9 mouse cellular contexts compared by ENCODE assay signal in genomic region chr19:5572331-5573125, GRCm38 (mm10). TPM values are rescaled to one million over a fixed set of nuclear protein-coding genes. Genes with fewer than 3 reads are reported as not detected.
A peak's percentile ranks its signal among the peaks of the same experiment; 100 is the strongest.
DNase-seq lines count a peak whose midpoint lies in the region; ATAC-seq and TF ChIP-seq lines count a peak whose summit lies in the region.
"Had no signal": no experiment of that assay in that cellular context is flagged by ENCODE, and none has a peak within 500 bp of the region (broad histone marks: within the 10 kb centered on the region; RNA-seq: fewer than 3 reads in every experiment).

No protein-coding gene starts in this region.

- H3K4me1 ChIP-seq in kidney, embryonic 14.5 days (ENCODE audit: control insufficient read depth, insufficient read depth, low read length) = no peaks in the 10 kb centered on the region
- H3K4me1 ChIP-seq in bone marrow, adult 2 months (ENCODE audit: control insufficient read depth, insufficient read depth, low read length) = peaks cover 6% of the 10 kb centered on the region; the same call in 1 of the 2 replicates
- H3K4me1 ChIP-seq in midbrain, embryonic 15.5 days = peaks cover 10% of the 10 kb centered on the region

- no peak for ATAC-seq in kidney, embryonic 14.5 days (ENCODE audit: low FRiP score, low TSS enrichment)
- ATAC-seq in inflammation-experienced regulatory T-cells, adult 6 months = no peak
- ATAC-seq in midbrain, embryonic 15.5 days (replicated peaks) = no peak

- no peaks in the 10 kb centered on the region for H3K27me3 ChIP-seq in kidney, embryonic 14.5 days (ENCODE audit: control insufficient read depth, insufficient read depth, low read length)
- H3K27me3 ChIP-seq in midbrain, embryonic 15.5 days (replicated peaks) = no peaks in the 10 kb centered on the region
- H3K27me3 ChIP-seq: hindbrain, embryonic 15.5 days had no signal

- H3K4me2 ChIP-seq in kidney, embryonic 14.5 days (replicated peaks; ENCODE audit: low read depth, low read length) = no peak overlapping the region
- no peak overlapping the region for H3K4me2 ChIP-seq in midbrain, embryonic 15.5 days
- H3K4me2 ChIP-seq: hindbrain, embryonic 15.5 days had no signal

- WGBS in kidney, embryonic 14.5 days = 86% methylated on average over 19 of the region's 19 CpGs
- WGBS in bone marrow, adult 2 months = 16% methylated on average over 19 of the region's 19 CpGs
- WGBS in macrophage (ENCODE audit: missing documents) = 6% methylated on average over 19 of the region's 19 CpGs
- 82% methylated on average over 19 of the region's 19 CpGs for WGBS in midbrain, embryonic 15.5 days

- H3K4me3 ChIP-seq in kidney, embryonic 14.5 days (ENCODE audit: low read length) = no peak overlapping the region
- peak overlapping the region; percentile 44 for H3K4me3 ChIP-seq in bone marrow, adult 2 months (replicated peaks; ENCODE audit: control insufficient read depth, low read depth, low read length)
- H3K4me3 ChIP-seq in macrophage (ENCODE audit: inconsistent target) = no peak overlapping the region
- no peak overlapping the region for H3K4me3 ChIP-seq in midbrain, embryonic 15.5 days
- H3K4me3 ChIP-seq: hindbrain, embryonic 15.5 days had no signal

- DNase-seq in kidney, adult 11 months = peak; percentile 74
- peak; percentile 52 to 58 for DNase-seq in layer of hippocampus, adult 8-10 months (ENCODE audit: low spot score in 2 of 2)
- DNase-seq in thymus, postnatal 4 days = no peak

- H3K9ac ChIP-seq in kidney, embryonic 14.5 days (ENCODE audit: low read depth, low read length) = no peak overlapping the region
- no peak overlapping the region for H3K9ac ChIP-seq in midbrain, embryonic 15.5 days
- H3K9ac ChIP-seq: hindbrain, embryonic 15.5 days had no signal

- TF ChIP-seq CTCF in bone marrow, adult 2 months (IDR thresholded peaks at IDR 0.05; ENCODE audit: control insufficient read depth, insufficient read depth, low read length) = no peak

- H3K27ac ChIP-seq in kidney, embryonic 14.5 days (ENCODE audit: low read depth, low read length) = no peak overlapping the region
- H3K27ac ChIP-seq in bone marrow, adult 2 months (ENCODE audit: control insufficient read depth, insufficient read depth, low read depth, low read length, poor library complexity) = peak overlapping the region; percentile 95
- peak overlapping the region; percentile 98 for H3K27ac ChIP-seq in macrophage
- no peak overlapping the region for H3K27ac ChIP-seq in midbrain, embryonic 15.5 days
- H3K27ac ChIP-seq: hindbrain, embryonic 15.5 days had no signal

- TF ChIP-seq POLR2A in bone marrow, adult 2 months (IDR thresholded peaks at IDR 0.05; ENCODE audit: borderline replicate concordance, control insufficient read depth, low read depth, low read length) = peak; percentile 59; the same call in 1 of the 2 replicates

- no peaks in the 10 kb centered on the region for H3K9me3 ChIP-seq in kidney, embryonic 14.5 days (ENCODE audit: control insufficient read depth, low read length)
- H3K9me3 ChIP-seq in midbrain, embryonic 15.5 days = no peaks in the 10 kb centered on the region
- H3K9me3 ChIP-seq: hindbrain, embryonic 15.5 days had no signal

- H3K36me3 ChIP-seq in kidney, embryonic 14.5 days (ENCODE audit: control insufficient read depth, insufficient read depth, low read length) = peaks cover 22% of the 10 kb centered on the region
- peaks cover 4% of the 10 kb centered on the region for H3K36me3 ChIP-seq in macrophage (ENCODE audit: inconsistent target)
- no peaks in the 10 kb centered on the region for H3K36me3 ChIP-seq in midbrain, embryonic 15.5 days (replicated peaks)

- H3K79me2 ChIP-seq in macrophage (ENCODE audit: inconsistent target) = peaks cover 32% of the 10 kb centered on the region

RNA-seq across cellular contexts. Expression of gene Ap5b1, which starts 4.7 kb away (rescaled TPM):
- polyA plus RNA-seq in kidney, embryonic 14.5 days (2014; fragmentation: Nextera tagmentation; extraction: Ambion mirVana) = 7.6 and 9.2 TPM in 2 replicates
- 7.4 and 12.4 TPM in 2 replicates for polyA plus RNA-seq in bone marrow, adult 2 months (2011; ENCODE audit: insufficient read depth, insufficient read length, low replicate concordance, missing spikeins)
- 1 to 10 TPM; 5.8 to 8.7 (median 6.6) TPM for total RNA-seq in layer of hippocampus, adult 8-10 months (2022)
- 10 to 100 TPM; 11.3 to 63.3 (median 33.4) TPM for total RNA-seq in macrophage (2018; cell fraction: chromatin; rRNA removed)
- 10 to 100 TPM; 10.2 to 35.7 (median 25.0) TPM for total RNA-seq in macrophage (2018; cell fraction: cytosol; rRNA removed)
- total RNA-seq in macrophage (2018; cell fraction: nucleus; rRNA removed) = 10 to 100 TPM; 12.6 to 54.8 (median 31.7) TPM
- polyA plus RNA-seq in macrophage (2018) = 10.0 to 20.3 TPM (median 16.8 TPM) in 3 replicates
- polyA plus RNA-seq in inflammation-experienced regulatory T-cells, adult 6 months (2017; shearing (Covaris generic)) = 1 to 10 TPM; 5.8 to 7.4 (median 6.5) TPM
- polyA plus RNA-seq in midbrain, embryonic 15.5 days (2015; fragmentation: Nextera tagmentation; extraction: Ambion mirVana) = 3.0 and 3.1 TPM in 2 replicates

RNA-seq across cellular contexts. Expression of gene Ovol1, which starts 12.1 kb away (rescaled TPM):
- 11.1 and 11.8 TPM in 2 replicates for polyA plus RNA-seq in kidney, embryonic 14.5 days (2014; fragmentation: Nextera tagmentation; extraction: Ambion mirVana)
- polyA plus RNA-seq in bone marrow, adult 2 months (2011; ENCODE audit: insufficient read depth, insufficient read length, low replicate concordance, missing spikeins) = not detected in 2 replicates
- total RNA-seq in layer of hippocampus, adult 8-10 months (2022) = not detected
- total RNA-seq in macrophage (2018; cell fraction: chromatin; rRNA removed) = 1 to 10 TPM in 1 of 26 experiments, under 1 TPM in 4, not detected in 21; 0.22 to 1.0 (median 0.37) TPM
- under 1 TPM in 10 of 26 experiments, not detected in 16; 0.04 to 0.28 (median 0.10) TPM for total RNA-seq in macrophage (2018; cell fraction: cytosol; rRNA removed)
- total RNA-seq in macrophage (2018; cell fraction: nucleus; rRNA removed) = under 1 TPM in 6 of 26 experiments, not detected in 20; 0.14 to 0.58 (median 0.19) TPM
- polyA plus RNA-seq in macrophage (2018) = 0.11 TPM in 1 of 3 replicates, not detected in the others
- polyA plus RNA-seq in inflammation-experienced regulatory T-cells, adult 6 months (2017; shearing (Covaris generic)) = not detected
- polyA plus RNA-seq in midbrain, embryonic 15.5 days (2015; fragmentation: Nextera tagmentation; extraction: Ambion mirVana) = 0.10 and 0.13 TPM in 2 replicates
- polyA plus RNA-seq: hindbrain, embryonic 15.5 days had no signal

RNA-seq across cellular contexts. Expression of gene Rnaseh2c, which starts 29.1 kb away (rescaled TPM):
- 159 and 182 TPM in 2 replicates for polyA plus RNA-seq in kidney, embryonic 14.5 days (2014; fragmentation: Nextera tagmentation; extraction: Ambion mirVana)
- polyA plus RNA-seq in bone marrow, adult 2 months (2011; ENCODE audit: insufficient read depth, insufficient read length, low replicate concordance, missing spikeins) = 68.6 and 132 TPM in 2 replicates
- total RNA-seq in layer of hippocampus, adult 8-10 months (2022) = 10 to 100 TPM; 58.8 to 96.9 (median 78.2) TPM
- total RNA-seq in macrophage (2018; cell fraction: chromatin; rRNA removed) = 10 to 100 TPM in 6 of 26 experiments, 1 to 10 TPM in 17, under 1 TPM in 1, not detected in 2; 0.74 to 18.8 (median 7.3) TPM
- total RNA-seq in macrophage (2018; cell fraction: cytosol; rRNA removed) = 10 to 100 TPM in 25 of 26 experiments, 1 to 10 TPM in 1; 8.9 to 46.0 (median 22.8) TPM
- 10 to 100 TPM in 13 of 26 experiments, 1 to 10 TPM in 13; 3.1 to 30.7 (median 9.9) TPM for total RNA-seq in macrophage (2018; cell fraction: nucleus; rRNA removed)
- 11.6 to 23.4 TPM (median 21.6 TPM) in 3 replicates for polyA plus RNA-seq in macrophage (2018)
- polyA plus RNA-seq in inflammation-experienced regulatory T-cells, adult 6 months (2017; shearing (Covaris generic)) = 100 to 1,000 TPM in 1 of 3 experiments, 10 to 100 TPM in 2; 40.8 to 104 (median 97.1) TPM
- polyA plus RNA-seq in midbrain, embryonic 15.5 days (2015; fragmentation: Nextera tagmentation; extraction: Ambion mirVana) = 56.2 and 57.7 TPM in 2 replicates

RNA-seq across cellular contexts. Expression of gene Kat5, which starts 37.5 kb away (rescaled TPM):
- polyA plus RNA-seq in kidney, embryonic 14.5 days (2014; fragmentation: Nextera tagmentation; extraction: Ambion mirVana) = 31.5 and 36.0 TPM in 2 replicates
- polyA plus RNA-seq in bone marrow, adult 2 months (2011; ENCODE audit: insufficient read depth, insufficient read length, low replicate concordance, missing spikeins) = 41.5 and 87.3 TPM in 2 replicates
- total RNA-seq in layer of hippocampus, adult 8-10 months (2022) = 100 to 1,000 TPM in 1 of 4 experiments, 10 to 100 TPM in 3; 81.5 to 105 (median 86.9) TPM
- 100 to 1,000 TPM in 22 of 26 experiments, 10 to 100 TPM in 4; 93.1 to 151 (median 124) TPM for total RNA-seq in macrophage (2018; cell fraction: chromatin; rRNA removed)
- total RNA-seq in macrophage (2018; cell fraction: cytosol; rRNA removed) = 10 to 100 TPM; 34.6 to 53.5 (median 42.2) TPM
- 100 to 1,000 TPM in 3 of 26 experiments, 10 to 100 TPM in 23; 52.5 to 107 (median 79.0) TPM for total RNA-seq in macrophage (2018; cell fraction: nucleus; rRNA removed)
- polyA plus RNA-seq in macrophage (2018) = 35.4 to 54.4 TPM (median 47.1 TPM) in 3 replicates
- polyA plus RNA-seq in inflammation-experienced regulatory T-cells, adult 6 months (2017; shearing (Covaris generic)) = 10 to 100 TPM; 34.5 to 46.1 (median 42.4) TPM
- 82.3 and 84.7 TPM in 2 replicates for polyA plus RNA-seq in midbrain, embryonic 15.5 days (2015; fragmentation: Nextera tagmentation; extraction: Ambion mirVana)

Comparison
In these comparisons a context has a peak if more than half of its experiments do, and no peak if none do; other contexts are left out.
1. H3K27ac ChIP-seq: peak in bone marrow, adult 2 months (single experiment) and macrophage (single experiment); none in kidney, embryonic 14.5 days (single experiment) and midbrain, embryonic 15.5 days (single experiment).
2. RNA of gene Ovol1, which starts 12.1 kb away (polyA plus RNA-seq): 11.1 to 11.8 TPM in kidney, embryonic 14.5 days; 0.10 to 0.13 TPM in midbrain, embryonic 15.5 days, 0.11 TPM in macrophage, not detected in bone marrow, adult 2 months and not detected in inflammation-experienced regulatory T-cells, adult 6 months; every median in the first group is over 10 times any median in the second.